Mouse (Mus musculus): ENCODE measurements at regions not wholly inside any gene's neighbourhood (a gene's known extent, or its start where the extent isn't known, plus 50 kb on each side); places are given as distances from the start of the nearest gene placed in this dataset.

DNA sequence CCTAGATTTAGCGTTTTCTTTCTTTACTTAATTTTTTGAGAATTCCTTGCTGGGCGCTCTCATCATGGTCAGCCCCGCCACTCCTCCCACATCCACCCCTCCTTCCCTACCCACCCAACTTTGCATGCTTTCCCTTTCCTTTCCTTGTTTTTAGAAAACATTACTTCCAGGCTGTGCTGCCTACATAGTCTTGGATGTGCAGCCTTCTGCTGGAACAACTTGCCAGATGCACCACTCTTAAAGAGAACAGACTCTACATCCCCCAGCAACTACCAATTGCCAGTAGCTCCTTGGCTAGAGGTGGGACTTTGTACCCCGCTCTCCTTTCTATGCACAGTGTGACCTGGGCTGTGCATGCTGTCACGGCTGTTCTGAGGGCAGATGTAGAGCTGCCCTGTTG is 108.0 kb upstream of the Fndc3a start:
- 72% methylated on average over 5 of the region's 5 CpGs for WGBS (ENCODE audit: insufficient replicate concordance)

DNA sequence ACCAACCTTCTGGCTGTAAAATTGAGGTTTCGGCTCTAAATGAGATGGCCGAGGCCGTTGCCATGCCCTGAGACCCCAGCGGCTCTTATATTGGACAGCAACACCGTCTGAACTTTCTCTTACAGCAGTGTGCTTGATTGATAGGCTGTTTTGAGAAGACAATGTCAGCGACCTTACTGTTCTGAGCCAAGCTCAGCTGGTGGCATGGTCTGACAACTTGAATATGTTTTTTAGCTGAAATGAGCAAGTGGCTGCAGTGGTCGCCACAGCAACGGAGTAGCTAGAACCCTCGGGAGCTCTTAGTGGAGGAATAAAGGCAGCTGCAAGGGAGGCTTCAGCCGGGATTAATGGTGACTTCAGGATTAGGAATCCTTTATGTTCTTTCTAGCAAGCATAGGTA is 107.0 kb upstream of the Fndc3a start:
- WGBS (ENCODE audit: insufficient replicate concordance), result 62% methylated on average over 10 of the region's 10 CpGs
- ATAC-seq (ENCODE audit: insufficient read depth) (no peak), DNase-seq (ENCODE audit: low read depth in 3 of 3, low spot score in 3 of 3) (no peak)
- Histone ChIP-seq H3K27ac (no peak overlapping the region), H3K4me1 (replicated peaks; ENCODE audit: control insufficient read depth in 2 of 2, insufficient read depth in 2 of 2, low read length in 1 of 2) (no peaks in the 10 kb centered on the region), H3K4me2 (ENCODE audit: low read depth) (no peak overlapping the region), H3K27me3 (ENCODE audit: control insufficient read depth, insufficient read depth, low read length) (no peaks in the 10 kb centered on the region), H3K9me3 (ENCODE audit: control insufficient read depth, low read length) (no peaks in the 10 kb centered on the region), H3K4me3 (ENCODE audit: insufficient read depth in 1 of 2, low read depth in 2 of 2, low read length in 2 of 2) (no peak overlapping the region), H3K9ac (replicated peaks) (no peak overlapping the region), H3K36me3 (replicated peaks; ENCODE audit: control insufficient read depth, insufficient read depth, low read depth) (no peaks in the 10 kb centered on the region)
- TF ChIP-seq EP300 (IDR thresholded peaks at IDR 0.05; ENCODE audit: low read depth), result no peak
- no peak for TF ChIP-seq CTCF (IDR thresholded peaks at IDR 0.05; ENCODE audit: low read depth)

More for the DNA sequence above, 108.0 kb upstream of the Fndc3a start:
- Histone ChIP-seq H3K36me3 (replicated peaks; ENCODE audit: control insufficient read depth, insufficient read depth, low read depth) (no peaks in the 10 kb centered on the region), H3K9ac (replicated peaks) (no peak overlapping the region), H3K4me2 (ENCODE audit: low read depth) (no peak overlapping the region), H3K4me3 (ENCODE audit: insufficient read depth in 1 of 2, low read depth in 2 of 2, low read length in 2 of 2) (no peak overlapping the region), H3K27me3 (ENCODE audit: control insufficient read depth, insufficient read depth, low read length) (no peaks in the 10 kb centered on the region), H3K27ac (no peak overlapping the region), H3K9me3 (ENCODE audit: control insufficient read depth, low read length) (no peaks in the 10 kb centered on the region), H3K4me1 (replicated peaks; ENCODE audit: control insufficient read depth in 2 of 2, insufficient read depth in 2 of 2, low read length in 1 of 2) (no peaks in the 10 kb centered on the region)
- no peak for ATAC-seq (ENCODE audit: insufficient read depth)
- DNase-seq (ENCODE audit: low read depth in 3 of 3, low spot score in 3 of 3), result no peak
- no peak for TF ChIP-seq CTCF (IDR thresholded peaks at IDR 0.05; ENCODE audit: low read depth)
- no peak for TF ChIP-seq EP300 (IDR thresholded peaks at IDR 0.05; ENCODE audit: low read depth)

DNA sequence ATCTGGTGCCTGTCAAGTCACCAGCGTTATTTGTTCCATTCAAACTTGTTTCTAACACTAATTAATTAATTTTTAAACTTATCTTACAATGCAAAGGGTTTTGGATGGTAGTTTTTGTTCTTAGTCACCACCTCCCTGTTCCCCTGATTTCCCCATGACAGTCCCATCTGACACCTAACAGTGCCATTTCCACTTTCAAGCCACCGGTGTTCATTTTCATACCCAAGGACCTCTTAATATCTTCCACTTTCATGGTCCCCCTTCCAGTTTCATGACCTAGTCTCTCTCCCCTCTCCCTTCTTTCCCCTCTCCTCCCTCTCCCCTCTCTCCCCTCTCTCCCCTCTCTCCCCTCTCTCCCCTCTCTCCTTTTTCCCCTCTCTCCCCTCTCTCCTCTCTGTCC is 99.3 kb upstream of the Fndc3a start:
- 59% methylated on average over 2 of the region's 2 CpGs for WGBS (ENCODE audit: insufficient replicate concordance)
- H3K27ac ChIP-seq, result no peak overlapping the region
- H3K9me3 ChIP-seq (ENCODE audit: control insufficient read depth, low read length), result no peaks in the 10 kb centered on the region
- TF ChIP-seq CTCF (IDR thresholded peaks at IDR 0.05; ENCODE audit: low read depth) (no peak), EP300 (IDR thresholded peaks at IDR 0.05; ENCODE audit: low read depth) (no peak)
- no peaks in the 10 kb centered on the region for H3K27me3 ChIP-seq (ENCODE audit: control insufficient read depth, insufficient read depth, low read length)
- H3K4me3 ChIP-seq (ENCODE audit: insufficient read depth in 1 of 2, low read depth in 2 of 2, low read length in 2 of 2), result no peak overlapping the region
- DNase-seq (ENCODE audit: low read depth in 3 of 3, low spot score in 3 of 3) (no peak), ATAC-seq (ENCODE audit: insufficient read depth) (no peak)
- H3K4me1 ChIP-seq (replicated peaks; ENCODE audit: control insufficient read depth in 2 of 2, insufficient read depth in 2 of 2, low read length in 1 of 2), result no peaks in the 10 kb centered on the region
- H3K4me2 ChIP-seq (ENCODE audit: low read depth), result no peak overlapping the region
- H3K9ac ChIP-seq (replicated peaks), result no peak overlapping the region
- no peaks in the 10 kb centered on the region for H3K36me3 ChIP-seq (replicated peaks; ENCODE audit: control insufficient read depth, insufficient read depth, low read depth)

DNA sequence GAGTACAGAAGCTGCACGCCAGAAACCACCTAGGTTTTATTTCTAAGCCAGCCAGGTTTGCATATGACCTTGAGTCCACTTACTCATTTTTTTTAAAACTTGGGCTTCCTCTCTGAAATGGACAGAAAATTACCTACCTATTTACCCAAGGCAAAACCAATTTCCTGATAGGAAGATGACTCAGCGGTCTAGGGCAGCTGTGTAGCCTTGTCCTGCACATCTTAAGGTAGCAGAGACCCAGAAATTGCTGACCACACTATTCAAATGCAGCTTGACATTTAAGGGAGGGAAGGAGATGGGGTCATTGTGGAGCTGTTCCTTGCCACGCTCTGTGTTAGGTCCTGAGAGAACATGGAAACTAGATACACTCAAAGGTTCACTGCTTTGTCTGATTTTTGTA is 98.1 kb upstream of the Fndc3a start:
- no peak overlapping the region for H3K4me2 ChIP-seq (ENCODE audit: low read depth)
- WGBS (ENCODE audit: insufficient replicate concordance), result 25% methylated on average over 3 of the region's 3 CpGs

DNA sequence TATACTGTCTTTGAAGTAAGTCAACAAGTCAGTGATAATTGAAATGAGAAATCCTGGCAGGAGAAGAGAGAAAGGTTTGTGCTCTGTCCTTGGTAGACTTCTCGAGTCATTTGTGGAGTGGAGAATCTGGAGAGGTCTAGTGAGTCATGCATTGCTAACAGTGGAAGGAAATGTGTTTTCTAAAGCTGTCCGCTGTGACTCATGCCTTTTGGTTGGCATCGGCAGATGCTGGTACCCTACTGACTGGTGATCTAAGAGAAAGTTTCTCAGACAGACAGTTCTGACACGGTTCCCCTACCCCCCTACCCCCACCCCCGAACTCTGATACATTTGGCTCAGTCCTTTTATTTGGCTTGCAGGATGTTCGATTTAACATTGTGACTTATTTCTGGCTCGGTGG is 97.5 kb upstream of the Fndc3a start:
- Histone ChIP-seq H3K27ac (no peak overlapping the region), H3K27me3 (ENCODE audit: control insufficient read depth, insufficient read depth, low read length) (no peaks in the 10 kb centered on the region), H3K9me3 (ENCODE audit: control insufficient read depth, low read length) (no peaks in the 10 kb centered on the region), H3K9ac (replicated peaks) (no peak overlapping the region), H3K4me3 (ENCODE audit: insufficient read depth in 1 of 2, low read depth in 2 of 2, low read length in 2 of 2) (no peak overlapping the region), H3K4me2 (ENCODE audit: low read depth) (no peak overlapping the region), H3K36me3 (replicated peaks; ENCODE audit: control insufficient read depth, insufficient read depth, low read depth) (no peaks in the 10 kb centered on the region), H3K4me1 (replicated peaks; ENCODE audit: control insufficient read depth in 2 of 2, insufficient read depth in 2 of 2, low read length in 1 of 2) (no peaks in the 10 kb centered on the region)
- ATAC-seq (ENCODE audit: insufficient read depth) (no peak), DNase-seq (ENCODE audit: low read depth in 3 of 3, low spot score in 3 of 3) (peak in 1 of 3 experiments; percentile 7)
- TF ChIP-seq CTCF (IDR thresholded peaks at IDR 0.05; ENCODE audit: low read depth), result no peak
- TF ChIP-seq EP300 (IDR thresholded peaks at IDR 0.05; ENCODE audit: low read depth), result no peak
- WGBS (ENCODE audit: insufficient replicate concordance), result 42% methylated on average over 7 of the region's 7 CpGs

More for the DNA sequence above, 98.1 kb upstream of the Fndc3a start:
- H3K4me3 ChIP-seq (ENCODE audit: insufficient read depth in 1 of 2, low read depth in 2 of 2, low read length in 2 of 2), result no peak overlapping the region
- no peak for TF ChIP-seq CTCF (IDR thresholded peaks at IDR 0.05; ENCODE audit: low read depth)
- no peak for TF ChIP-seq EP300 (IDR thresholded peaks at IDR 0.05; ENCODE audit: low read depth)
- H3K9me3 ChIP-seq (ENCODE audit: control insufficient read depth, low read length), result no peaks in the 10 kb centered on the region
- DNase-seq (ENCODE audit: low read depth in 3 of 3, low spot score in 3 of 3), result no peak
- H3K27me3 ChIP-seq (ENCODE audit: control insufficient read depth, insufficient read depth, low read length), result no peaks in the 10 kb centered on the region
- H3K27ac ChIP-seq, result no peak overlapping the region
- no peaks in the 10 kb centered on the region for H3K4me1 ChIP-seq (replicated peaks; ENCODE audit: control insufficient read depth in 2 of 2, insufficient read depth in 2 of 2, low read length in 1 of 2)
- H3K9ac ChIP-seq (replicated peaks), result no peak overlapping the region
- ATAC-seq (ENCODE audit: insufficient read depth), result no peak
- no peaks in the 10 kb centered on the region for H3K36me3 ChIP-seq (replicated peaks; ENCODE audit: control insufficient read depth, insufficient read depth, low read depth)

Measured in liver, embryonic 14.5 days (tissue).